Mouse (Mus musculus) hindbrain, embryonic 14.5 days (tissue): Measurements from ENCODE around the gene Zbtb48. TPM values are rescaled to one million over a fixed set of nuclear protein-coding genes. Genes with fewer than 3 reads are reported as not detected.
"Not testable (repeated sequence)": the region's sequence is repeated elsewhere in the genome, so short reads cannot be mapped to it uniquely, and the experiment has no call there.

Source experiments
- ATAC-seq: fragments of 200-750 bp; cut with Nextera tagmentation; 2 replicates; pipeline ENCODE4 v1.8.0; 2017; ENCODE audit warnings: moderate number of reproducible peaks, mild to moderate bottlenecking, moderate TSS enrichment, moderate library complexity; ENCODE audit not compliant: low FRiP score
- DNase-seq: peaks from one replicate; pipeline ENCODE4 v3.0.0-alpha.2; 2015; ENCODE audit warnings: low spot score
- H3K27ac ChIP-seq: fragments of 300-500 bp; sonication (generic); 2 replicates; pipeline ENCODE4 v1.5.1; 2014; ENCODE audit warnings: mild to moderate bottlenecking, moderate library complexity
- H3K27me3 ChIP-seq: fragments of 300-500 bp; sonication (generic); 2 replicates; pipeline ENCODE4 v1.6.1; 2014; ENCODE audit warnings: mild to moderate bottlenecking, low read length, mixed read lengths; ENCODE audit not compliant: control insufficient read depth, insufficient read depth
- H3K36me3 ChIP-seq: fragments of 300-500 bp; sonication (generic); replicated peaks from 2 replicates; pipeline ENCODE4 v1.6.1; 2014; ENCODE audit not compliant: control insufficient read depth, insufficient read depth
- H3K4me1 ChIP-seq: fragments of 300-500 bp; sonication (generic); replicated peaks from 2 replicates; pipeline ENCODE4 v1.6.1; 2014; ENCODE audit warnings: antibody characterized with exemption, low read length, mixed read lengths; ENCODE audit not compliant: control insufficient read depth, insufficient read depth
- H3K4me2 ChIP-seq: fragments of 300-500 bp; sonication (generic); replicated peaks from 2 replicates; pipeline ENCODE4 v1.6.1; 2014; ENCODE audit warnings: mild to moderate bottlenecking, moderate library complexity
- H3K4me3 ChIP-seq: fragments of 300-500 bp; sonication (generic); replicated peaks from 2 replicates; pipeline ENCODE4 v1.5.1; 2014; ENCODE audit warnings: mild to moderate bottlenecking, low read length
- H3K9ac ChIP-seq: fragments of 300-500 bp; sonication (generic); 2 replicates; pipeline ENCODE4 v1.6.1; 2014
- H3K9me3 ChIP-seq: fragments of 300-500 bp; sonication (generic); 2 replicates; pipeline ENCODE4 v1.6.1; 2016; ENCODE audit warnings: low read length; ENCODE audit not compliant: control insufficient read depth
- WGBS: fragments of 180-500 bp; shearing (Covaris S2); extraction: QIAGEN DNeasy Blood & Tissue Kit; methylation state at CpG from one replicate; pipeline ENCODE4 v1.1.7; 2014; 5-methylcytosine and 5-hydroxymethylcytosine counted together
- polyA plus RNA-seq: library from polyadenylated mRNA; unstranded; fragments of >200 nt; fragmentation: Nextera tagmentation; extraction: Ambion mirVana; gene quantifications from 2 replicates; pipeline ENCODE4 v1.2.1, GENCODE M21; 2014

Gene Zbtb48
- polyA plus RNA-seq, 1 experiment from 2014 or later = 19.1 TPM

- not testable (repeated sequence) for H3K9ac ChIP-seq, H3K27ac ChIP-seq, H3K4me3 ChIP-seq, DNase-seq, H3K9me3 ChIP-seq, H3K27me3 ChIP-seq, ATAC-seq, H3K36me3 ChIP-seq, H3K4me1 ChIP-seq, H3K4me2 ChIP-seq
- WGBS = 86% methylated on average over 6 of the region's 6 CpGs
These were observed 9.0 kb upstream of the Zbtb48 start for GRCm38 (mm10) chr4:152036464-152036863.

DNA sequence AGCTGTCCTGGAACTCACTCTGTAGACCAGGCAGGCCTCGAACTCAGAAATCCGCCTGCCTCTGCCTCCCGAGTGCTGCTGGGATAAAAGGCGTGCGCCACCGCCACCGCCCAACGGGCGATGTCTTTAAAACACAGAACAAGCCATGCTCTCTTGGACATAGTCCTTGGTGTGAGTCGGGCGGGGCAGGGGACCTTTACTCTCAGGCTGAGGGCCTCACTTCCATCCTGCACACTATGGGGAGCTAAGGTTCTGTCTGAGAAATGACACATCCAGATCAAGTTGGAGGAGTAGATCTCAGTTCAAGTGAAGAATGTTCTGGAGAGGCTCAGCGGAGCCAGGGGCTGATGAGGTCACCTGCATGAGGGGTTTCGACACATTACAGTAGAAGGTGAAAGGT is 5.5 kb upstream of the Zbtb48 start:
- Histone ChIP-seq H3K36me3 (no peaks in the 10 kb centered on the region), H3K9me3 (no peaks in the 10 kb centered on the region), H3K9ac (no peak overlapping the region), H3K4me1 (peaks cover 17% of the 10 kb centered on the region), H3K27ac (no peak overlapping the region), H3K4me2 (no peak overlapping the region), H3K27me3 (no peaks in the 10 kb centered on the region), H3K4me3 (no peak overlapping the region)
- DNase-seq (no peak), ATAC-seq (no peak)
- whole genome bisulfite sequencing = 93% methylated on average over 13 of the region's 13 CpGs

DNA sequence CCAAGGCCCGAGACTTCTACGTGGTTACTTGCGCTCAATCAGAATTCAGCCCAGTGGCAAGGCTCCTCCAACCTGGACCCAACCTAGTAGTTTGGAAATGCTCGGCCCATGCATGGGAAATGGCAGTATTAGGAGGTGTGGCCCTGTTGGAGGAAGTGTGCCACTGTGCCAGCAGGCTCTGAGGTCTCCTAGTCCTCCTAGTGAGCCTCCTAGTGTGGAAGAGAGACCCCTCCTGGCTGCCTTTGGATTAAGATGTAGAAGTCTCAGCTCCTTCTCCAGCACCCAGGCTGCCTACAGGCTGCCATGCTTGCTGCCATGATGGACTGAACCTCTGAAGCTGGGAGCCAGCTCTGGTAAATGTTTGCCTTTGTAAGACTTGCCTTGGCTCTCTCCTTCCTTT is 2.5 kb upstream of the Zbtb48 start:
- H3K9ac ChIP-seq = peak overlapping the region; percentile 11; the same call in 1 of the 2 replicates

GRCm38 (mm10) chr4:152029087-152029486 is 1.6 kb upstream of the Zbtb48 start:
- Histone ChIP-seq H3K9ac (0 out of 2 replicates have a peak overlapping the region, but pooled peaks have one; percentile 71), H3K36me3 (0 out of 2 replicates have a peak, but pooled peaks cover 8% of the 10 kb centered on the region), H3K4me1 (peaks cover 39% of the 10 kb centered on the region), H3K4me3 (no peak overlapping the region), H3K27me3 (no peaks in the 10 kb centered on the region), H3K4me2 (peak overlapping the region; percentile 95; the same call in 1 of the 2 replicates), H3K9me3 (no peaks in the 10 kb centered on the region), H3K27ac (no peak overlapping the region)
- ATAC-seq (no peak), DNase-seq (no peak)
- 44% methylated on average over 5 of the region's 5 CpGs for WGBS

More for the DNA sequence above, 2.5 kb upstream of the Zbtb48 start:
- H3K36me3 ChIP-seq = no peaks in the 10 kb centered on the region
- peak overlapping the region; percentile 3; the same call in 1 of the 2 replicates for H3K4me2 ChIP-seq
- H3K4me1 ChIP-seq = peaks cover 37% of the 10 kb centered on the region
- no peak overlapping the region for H3K4me3 ChIP-seq
- no peak overlapping the region for H3K27ac ChIP-seq
- 53% methylated on average over 4 of the region's 4 CpGs for WGBS
- H3K27me3 ChIP-seq = no peaks in the 10 kb centered on the region
- ATAC-seq = no peak
- no peak for DNase-seq
- no peaks in the 10 kb centered on the region for H3K9me3 ChIP-seq

GRCm38 (mm10) chr4:152028456-152028855 is 985 bp upstream of the Zbtb48 start:
- 58% methylated on average over 15 of the region's 15 CpGs for WGBS
- ATAC-seq (no peak), DNase-seq (no peak)
- Histone ChIP-seq H3K9ac (peak overlapping the region; percentile 71), H3K4me1 (peaks cover 39% of the 10 kb centered on the region), H3K27ac (peak overlapping the region; percentile 34; the same call in 1 of the 2 replicates), H3K4me3 (peak overlapping the region; percentile 77), H3K36me3 (0 out of 2 replicates have a peak, but pooled peaks cover 13% of the 10 kb centered on the region), H3K27me3 (no peaks in the 10 kb centered on the region), H3K9me3 (no peaks in the 10 kb centered on the region), H3K4me2 (peak overlapping the region; percentile 95)

DNA sequence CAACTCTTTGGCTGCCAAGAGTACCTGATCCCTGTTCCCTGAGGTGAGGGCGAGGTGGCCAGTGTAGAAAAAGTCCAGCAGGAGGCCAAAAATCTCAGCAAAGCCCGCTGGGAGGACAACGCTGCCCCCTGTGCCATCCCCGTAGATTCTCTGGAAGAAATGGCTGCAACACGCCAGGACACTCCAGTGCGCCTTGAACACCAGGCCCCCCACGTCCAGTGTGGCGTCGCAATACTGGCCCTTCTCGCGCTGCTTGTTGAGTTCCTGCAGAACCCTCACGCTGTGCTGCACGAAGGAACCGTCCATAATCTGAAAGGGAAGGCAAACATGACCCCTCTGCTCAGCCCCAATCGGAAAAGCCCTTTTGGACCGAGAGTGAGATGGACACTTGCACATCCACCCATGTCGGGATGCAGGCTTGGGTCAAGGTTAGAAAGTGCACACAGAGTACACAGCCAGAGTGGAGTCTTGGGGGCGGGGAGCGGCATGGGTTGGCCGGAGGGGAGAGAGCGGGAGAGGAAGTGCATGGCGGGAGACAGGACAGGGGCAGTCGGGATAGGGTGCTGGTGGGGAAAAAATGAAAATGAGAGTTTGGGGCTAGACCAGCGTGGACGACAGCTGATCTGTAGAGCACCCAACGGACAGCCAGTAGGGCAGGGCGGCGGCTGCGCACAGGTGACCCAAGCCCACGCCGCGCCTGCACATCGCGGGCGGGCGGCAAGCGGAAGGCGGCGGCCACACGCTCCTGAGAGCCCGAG is 541 bp downstream of the Zbtb48 start:
- 3% methylated on average over 33 of the region's 41 CpGs for WGBS

DNA sequence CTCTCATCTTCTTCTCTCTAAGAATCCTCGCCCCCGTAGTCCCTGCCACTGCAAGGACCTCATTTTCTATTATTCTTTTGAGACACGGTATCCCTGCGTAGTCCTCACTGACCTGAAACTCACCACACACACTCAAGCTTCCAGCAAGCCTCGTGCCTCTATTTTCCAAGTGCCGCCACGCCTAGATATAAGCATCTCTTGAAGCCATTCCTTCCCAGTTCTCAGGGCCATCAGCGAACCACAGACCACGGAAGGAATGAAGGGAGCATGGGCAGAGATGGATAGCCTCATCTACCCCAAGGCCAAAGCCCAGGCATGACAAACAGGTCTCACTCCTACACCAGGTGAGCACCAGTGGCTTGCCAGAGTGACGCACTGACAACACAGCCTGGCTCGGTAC is 2.9 kb downstream of the Zbtb48 start:
- DNase-seq (no peak), ATAC-seq (no peak)
- H3K4me1 ChIP-seq = peaks cover 33% of the 10 kb centered on the region
- H3K4me2 ChIP-seq = no peak overlapping the region
- H3K9me3 ChIP-seq = no peaks in the 10 kb centered on the region
- peaks cover 47% of the 10 kb centered on the region for H3K36me3 ChIP-seq
- H3K27ac ChIP-seq = no peak overlapping the region
- 92% methylated on average over 11 of the region's 11 CpGs for WGBS
- H3K9ac ChIP-seq = no peak overlapping the region
- H3K27me3 ChIP-seq = no peaks in the 10 kb centered on the region
- no peak overlapping the region for H3K4me3 ChIP-seq

More for the DNA sequence above, 541 bp downstream of the Zbtb48 start:
- Histone ChIP-seq H3K4me2 (peak overlapping the region; percentile 95), H3K9ac (peak overlapping the region; percentile 71), H3K27me3 (no peaks in the 10 kb centered on the region), H3K36me3 (peaks cover 23% of the 10 kb centered on the region), H3K4me3 (peak overlapping the region; percentile 77), H3K9me3 (no peaks in the 10 kb centered on the region), H3K4me1 (peaks cover 39% of the 10 kb centered on the region), H3K27ac (no peak overlapping the region; the same call in 1 of the 2 replicates)
- ATAC-seq (peak; percentile 50; the same call in 1 of the 2 replicates), DNase-seq (no peak)

DNA sequence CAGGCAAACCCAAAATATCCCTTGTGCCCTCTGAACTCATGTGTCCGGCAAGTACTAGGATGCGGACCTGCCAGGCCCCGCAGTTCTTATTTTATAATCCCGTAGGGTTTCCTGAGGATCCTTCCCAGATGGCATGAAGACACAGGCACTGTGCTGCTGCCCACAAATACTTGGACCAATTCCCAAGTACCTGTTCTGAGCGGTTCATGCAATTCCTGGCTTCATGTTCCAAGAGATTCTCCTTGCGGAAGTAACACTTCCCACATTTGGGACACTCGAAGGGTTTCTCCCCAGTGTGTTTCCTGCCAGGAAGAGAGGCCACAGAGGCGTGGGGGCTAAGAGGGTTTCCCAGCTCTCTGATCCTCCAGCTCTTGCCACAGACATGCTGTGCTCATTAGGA is 5.0 kb downstream of the Zbtb48 start:
- H3K36me3 ChIP-seq = peaks cover 55% of the 10 kb centered on the region
- ATAC-seq = no peak
- 86% methylated on average over 8 of the region's 8 CpGs for WGBS
- no peak overlapping the region for H3K4me2 ChIP-seq
- no peaks in the 10 kb centered on the region for H3K9me3 ChIP-seq
- H3K27ac ChIP-seq = no peak overlapping the region
- peaks cover 22% of the 10 kb centered on the region for H3K4me1 ChIP-seq
- H3K27me3 ChIP-seq = no peaks in the 10 kb centered on the region
- DNase-seq = no peak
- no peak overlapping the region for H3K4me3 ChIP-seq
- no peak overlapping the region for H3K9ac ChIP-seq

GRCm38 (mm10) chr4:152021568-152022097 is 5.8 kb downstream of the Zbtb48 start:
- no peak overlapping the region for H3K4me2 ChIP-seq
- H3K4me3 ChIP-seq = no peak overlapping the region
- ATAC-seq (no peak), DNase-seq (no peak)
- WGBS = 74% methylated on average over 12 of the region's 12 CpGs
- H3K27me3 ChIP-seq = no peaks in the 10 kb centered on the region
- H3K36me3 ChIP-seq = peaks cover 56% of the 10 kb centered on the region
- peaks cover 19% of the 10 kb centered on the region for H3K4me1 ChIP-seq
- no peak overlapping the region for H3K9ac ChIP-seq
- no peaks in the 10 kb centered on the region for H3K9me3 ChIP-seq
- H3K27ac ChIP-seq = no peak overlapping the region
